Mouse (Mus musculus) ES-Bruce4 (cell line): ENCODE data around the gene Adal.

ENCODE experiments used
- CTCF ChIP-seq: IDR thresholded peaks from one replicate; pipeline ENCODE4 v1.8.1; 2011; ENCODE audit warnings: low read depth, low read length
- EP300 ChIP-seq: IDR thresholded peaks from 2 replicates; pipeline ENCODE4 v1.6.1; 2011; ENCODE audit warnings: low read depth, low read length; ENCODE audit not compliant: insufficient read depth
- POLR2A ChIP-seq: IDR thresholded peaks from one replicate; pipeline ENCODE4 v1.8.1; 2011; ENCODE audit warnings: low read length; ENCODE audit not compliant: insufficient read depth

DNA sequence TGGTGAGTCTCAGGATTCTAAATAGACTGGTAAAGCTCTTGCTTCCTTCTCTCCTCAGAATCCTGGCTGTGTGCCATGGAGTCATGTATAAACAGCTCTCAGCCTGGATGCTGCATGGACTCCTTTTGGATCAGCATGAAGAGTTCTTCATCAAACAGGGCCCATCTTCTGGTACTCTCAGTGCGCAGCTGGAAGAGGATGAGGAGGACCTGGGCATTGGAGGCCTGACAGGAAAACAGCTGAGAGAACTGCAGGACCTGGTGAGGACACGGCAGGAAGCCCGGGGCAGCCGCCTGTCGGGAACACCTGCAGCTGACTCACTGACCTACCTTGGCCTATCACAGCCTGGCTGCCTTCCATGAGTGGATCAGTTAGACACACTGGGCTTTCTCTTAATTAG is 43.2 kb downstream of the Adal start:
- TF ChIP-seq EP300: no peak
- no peak for TF ChIP-seq POLR2A
- TF ChIP-seq CTCF: no peak
